Mouse (Mus musculus) left cerebral cortex, adult 11 months (tissue): Measurements from ENCODE around the gene Dnajc24.

Source experiments
- DNase-seq: peaks from one replicate; pipeline ENCODE4 v3.0.0; 2022; ENCODE audit warnings: low spot score

Gene Dnajc24

GRCm38 (mm10) chr2:106002835-106003739, at the start of gene Dnajc24:
Gene Dnajc24 (minus strand): TSS chr2:106003549.
- peak; percentile 85 for DNase-seq

DNA sequence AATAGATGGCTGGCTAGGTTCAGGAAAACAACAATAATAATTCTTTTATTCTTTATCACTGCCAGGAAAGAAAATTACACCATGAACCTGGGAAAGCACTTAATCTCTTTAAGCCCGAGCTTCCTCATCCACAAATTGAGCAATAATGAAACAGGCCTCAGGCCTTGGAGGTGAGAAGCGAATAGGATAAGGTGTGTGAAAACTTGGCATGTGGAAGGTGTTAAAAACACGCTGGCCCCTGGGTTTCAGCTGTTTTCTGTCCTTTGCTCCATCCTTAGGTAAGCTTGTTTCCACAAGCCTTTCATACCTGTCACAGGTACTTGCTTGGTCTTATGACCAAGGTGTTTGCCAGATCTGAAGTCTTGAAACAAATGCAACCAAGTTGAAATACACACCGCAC, 43.3 kb upstream of the Dnajc24 start:
- DNase-seq: no peak

GRCm38 (mm10) chr2:106042495-106042894, 39.1 kb upstream of the Dnajc24 start:
- no peak for DNase-seq

GRCm38 (mm10) chr2:106041961-106042360, 38.6 kb upstream of the Dnajc24 start:
- no peak for DNase-seq

GRCm38 (mm10) chr2:106038286-106038685, 34.9 kb upstream of the Dnajc24 start:
- DNase-seq: peak; percentile 36

GRCm38 (mm10) chr2:106024895-106025294, 21.5 kb upstream of the Dnajc24 start:
- no peak for DNase-seq

DNA sequence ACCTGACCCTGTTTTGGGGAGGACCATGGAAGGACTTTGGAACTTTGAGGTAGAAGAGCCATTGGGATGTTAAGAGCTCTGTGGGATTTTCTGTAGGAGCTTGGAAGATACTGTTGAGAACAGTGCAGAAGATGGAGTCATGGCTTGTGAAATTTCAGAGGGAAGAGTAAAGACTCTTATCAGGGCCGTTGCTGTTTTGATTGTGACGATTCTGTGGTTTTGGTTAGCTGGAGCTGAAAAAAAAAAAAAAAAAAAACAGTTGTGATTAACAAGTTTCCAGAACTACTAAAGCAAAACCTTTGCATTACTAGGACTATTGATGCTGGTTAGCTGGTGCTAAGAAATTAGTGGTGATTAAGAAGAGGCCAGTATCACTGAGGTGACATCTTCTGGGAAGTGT, 5.1 kb upstream of the Dnajc24 start:
- DNase-seq: no peak

- DNase-seq: no peak
These were observed 15.3 kb downstream of the Dnajc24 start for GRCm38 (mm10) chr2:105987999-105988398.

GRCm38 (mm10) chr2:105987131-105987530, 16.2 kb downstream of the Dnajc24 start:
- no peak for DNase-seq

DNA sequence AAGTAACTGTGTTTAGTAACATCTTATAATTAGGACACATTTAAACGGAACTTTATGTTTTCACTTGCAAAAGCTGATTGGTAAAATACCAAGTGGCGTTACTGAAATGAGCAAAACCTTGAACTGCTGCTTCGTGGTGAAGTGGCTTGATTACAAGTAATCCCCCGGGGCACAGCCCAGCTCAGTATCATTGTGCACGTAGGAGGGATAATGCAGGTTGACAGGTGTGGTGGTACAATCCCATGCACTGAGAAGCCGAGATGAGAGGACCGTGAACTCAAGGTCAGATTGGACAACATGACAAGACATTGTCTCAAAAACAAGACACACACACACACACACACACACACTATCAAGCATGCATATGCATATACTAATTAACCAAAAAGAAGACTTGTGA, 18.1 kb downstream of the Dnajc24 start:
- DNase-seq: no peak

- DNase-seq: no peak
These were observed 25.3 kb downstream of the Dnajc24 start for GRCm38 (mm10) chr2:105978065-105978464.

DNA sequence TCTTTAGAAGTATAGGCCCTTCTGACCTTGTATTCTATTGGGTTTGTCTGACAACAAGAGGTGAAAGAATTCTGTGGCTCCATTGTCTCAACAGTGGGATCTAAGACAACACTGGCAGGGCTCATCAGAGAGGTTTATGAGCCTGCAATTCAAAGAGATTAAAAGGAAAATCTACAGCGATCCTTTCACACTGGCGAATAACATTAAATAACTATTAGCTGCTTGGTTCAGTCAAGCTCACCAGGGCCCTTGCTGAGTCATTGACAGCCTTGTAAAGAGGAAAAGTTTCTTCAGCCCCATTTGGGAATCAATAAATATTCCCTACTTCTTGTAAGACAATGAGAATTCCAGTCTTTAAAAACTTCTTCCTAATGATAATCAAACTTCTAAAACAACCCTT, 29.4 kb downstream of the Dnajc24 start:
- no peak for DNase-seq

DNA sequence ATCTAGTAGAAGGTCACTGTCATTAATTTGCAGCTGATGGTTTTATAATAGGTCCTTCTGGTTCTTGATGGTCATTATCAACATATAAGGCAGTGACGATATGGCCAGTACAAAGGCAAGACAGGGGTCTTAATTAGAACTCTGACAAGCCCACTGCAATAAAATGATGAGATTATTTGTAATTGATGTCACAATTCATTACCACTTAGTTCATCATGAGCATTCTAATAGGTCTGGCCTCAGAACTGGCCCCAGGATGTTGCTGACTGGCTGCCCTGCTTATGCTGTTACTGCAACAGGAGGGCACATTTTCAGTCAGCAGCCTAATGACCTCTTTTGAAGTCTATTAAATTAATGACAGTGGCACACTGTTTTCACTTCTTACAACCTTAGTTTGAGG, 39.9 kb downstream of the Dnajc24 start:
- DNase-seq: no peak

- DNase-seq: no peak
These were observed 49.5 kb downstream of the Dnajc24 start for GRCm38 (mm10) chr2:105953862-105954261.

DNA sequence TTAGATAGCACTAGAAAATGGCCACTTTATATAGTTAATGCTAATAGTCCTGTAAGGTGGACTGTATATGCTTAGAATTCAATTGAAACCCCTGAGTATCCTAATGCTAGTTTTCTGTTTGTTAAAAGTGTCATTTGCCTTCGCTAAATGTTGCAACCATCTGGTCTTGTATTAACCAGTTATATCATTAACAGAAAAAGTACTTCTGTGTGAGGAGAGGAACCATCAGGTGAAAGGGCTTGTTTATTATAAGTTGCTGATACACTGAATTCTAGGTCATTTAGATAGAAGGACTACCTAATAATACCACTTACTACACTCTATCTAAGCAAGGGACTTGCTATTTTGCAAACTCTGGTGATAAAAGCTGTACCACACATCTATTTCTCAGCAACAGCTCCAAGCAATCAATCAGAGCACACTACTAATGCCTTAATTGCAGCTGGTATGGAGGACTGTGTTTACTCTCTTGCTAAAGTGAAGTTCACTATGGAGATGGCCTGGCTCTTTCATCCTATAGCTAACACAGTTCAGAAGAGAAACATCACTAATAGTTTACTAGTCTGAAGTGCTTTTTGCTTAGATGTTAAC, 51.9 kb downstream of the Dnajc24 start:
- DNase-seq: no peak

- DNase-seq: no peak
These were observed 53.2 kb downstream of the Dnajc24 start for GRCm38 (mm10) chr2:105950131-105950530.

- no peak for DNase-seq
These were observed 85.6 kb downstream of the Dnajc24 start for GRCm38 (mm10) chr2:105917623-105918346.
